ENCODE assay signal across 9 mouse cellular contexts in genomic region chr2:36202611-36202880, GRCm38 (mm10). TPM values are rescaled to one million over a fixed set of nuclear protein-coding genes. Genes with fewer than 3 reads are reported as not detected.
DNase-seq lines count a peak whose midpoint lies in the region; ATAC-seq lines count a peak whose summit lies in the region.
"Had no signal": no experiment of that assay in that cellular context is flagged by ENCODE, and none has a peak within 500 bp of the region (broad histone marks: within the 10 kb centered on the region; RNA-seq: fewer than 3 reads in every experiment).

No protein-coding gene starts in this region.

- H3K4me2 ChIP-seq in kidney, embryonic 15.5 days = peak overlapping the region; percentile 91
- peak overlapping the region; percentile 77; the same call in 1 of the 2 replicates for H3K4me2 ChIP-seq in embryonic facial prominence, embryonic 15.5 days (replicated peaks)
- peak overlapping the region; percentile 78 for H3K4me2 ChIP-seq in intestine, embryonic 15.5 days (replicated peaks)

- intact Hi-C loops in left cerebral cortex, postnatal 10 days (cut with DNase I) = no loop called here

- no peak for DNase-seq in kidney, adult 9 months
- DNase-seq in neural tube, embryonic 10.5 days (ENCODE audit: extremely low spot score, low spot score) = peak; percentile 34
- no peak for DNase-seq in layer of hippocampus, adult 9-11 months
- no peak for DNase-seq in left cerebral cortex, postnatal 10 days (ENCODE audit: extremely low spot score in 1 of 2, low spot score in 2 of 2)
- DNase-seq in cerebellum, adult 18-20 months = no peak

- peak overlapping the region; percentile 45 for H3K4me3 ChIP-seq in kidney, embryonic 15.5 days (replicated peaks)
- H3K4me3 ChIP-seq in embryonic facial prominence, embryonic 15.5 days (replicated peaks) = peak overlapping the region; percentile 40
- H3K4me3 ChIP-seq in intestine, embryonic 15.5 days (replicated peaks) = peak overlapping the region; percentile 31

- H3K4me1 ChIP-seq in kidney, embryonic 15.5 days = peaks cover 34% of the 10 kb centered on the region
- H3K4me1 ChIP-seq in embryonic facial prominence, embryonic 15.5 days = peaks cover 32% of the 10 kb centered on the region
- H3K4me1 ChIP-seq in intestine, embryonic 15.5 days (replicated peaks) = peaks cover 23% of the 10 kb centered on the region

- no peaks in the 10 kb centered on the region for H3K9me3 ChIP-seq in kidney, embryonic 15.5 days (replicated peaks)
- no peaks in the 10 kb centered on the region for H3K9me3 ChIP-seq in embryonic facial prominence, embryonic 15.5 days (replicated peaks)
- no peaks in the 10 kb centered on the region for H3K9me3 ChIP-seq in intestine, embryonic 15.5 days

- H3K27ac ChIP-seq in kidney, embryonic 15.5 days = no peak overlapping the region
- H3K27ac ChIP-seq in embryonic facial prominence, embryonic 15.5 days (replicated peaks) = no peak overlapping the region
- H3K27ac ChIP-seq in intestine, embryonic 15.5 days = no peak overlapping the region

- ATAC-seq in kidney, embryonic 15.5 days (replicated peaks; ENCODE audit: low FRiP score) = no peak
- no peak for ATAC-seq in embryonic facial prominence, embryonic 15.5 days (ENCODE audit: insufficient number of reproducible peaks, low FRiP score, low TSS enrichment, low read depth)
- ATAC-seq in intestine, embryonic 15.5 days = no peak

- no peaks in the 10 kb centered on the region for H3K36me3 ChIP-seq in kidney, embryonic 15.5 days
- no peaks in the 10 kb centered on the region for H3K36me3 ChIP-seq in embryonic facial prominence, embryonic 15.5 days
- H3K36me3 ChIP-seq in intestine, embryonic 15.5 days = no peaks in the 10 kb centered on the region

- peaks cover 73% of the 10 kb centered on the region for H3K27me3 ChIP-seq in kidney, embryonic 15.5 days
- H3K27me3 ChIP-seq in embryonic facial prominence, embryonic 15.5 days = peaks cover 57% of the 10 kb centered on the region
- H3K27me3 ChIP-seq in intestine, embryonic 15.5 days (replicated peaks) = peaks cover 34% of the 10 kb centered on the region
- H3K27me3 ChIP-seq: Patski had no signal

- 16% methylated on average over 5 of the region's 5 CpGs for WGBS in kidney, embryonic 15.5 days
- WGBS in embryonic facial prominence, embryonic 15.5 days = 20% methylated on average over 5 of the region's 5 CpGs
- WGBS in intestine, embryonic 15.5 days = 17% methylated on average over 5 of the region's 5 CpGs

- no peak overlapping the region for H3K9ac ChIP-seq in kidney, embryonic 15.5 days
- H3K9ac ChIP-seq in embryonic facial prominence, embryonic 15.5 days = no peak overlapping the region
- H3K9ac ChIP-seq in intestine, embryonic 15.5 days = no peak overlapping the region

RNA-seq across cellular contexts. Expression of gene Ptgs1, which starts 27.7 kb away (rescaled TPM):
- polyA plus RNA-seq in kidney, embryonic 15.5 days (2015; fragmentation: Nextera tagmentation; extraction: Ambion mirVana) = 29.2 and 30.6 TPM in 2 replicates
- 14.9 and 15.4 TPM in 2 replicates for polyA plus RNA-seq in embryonic facial prominence, embryonic 15.5 days (2015; fragmentation: Nextera tagmentation; extraction: Ambion mirVana)
- polyA plus RNA-seq in intestine, embryonic 15.5 days (2015; fragmentation: Nextera tagmentation; extraction: Ambion mirVana) = 24.7 and 26.0 TPM in 2 replicates
- 10 to 100 TPM; 11.8 to 13.0 TPM for total RNA-seq in left cerebral cortex, postnatal 10 days (2021)
